Mouse (Mus musculus): ENCODE measurements around the gene Tbc1d4. TPM values are rescaled to one million over a fixed set of nuclear protein-coding genes. Genes with fewer than 3 reads are reported as not detected.
A peak's percentile ranks its signal among the peaks of the same experiment; 100 is the strongest.

Gene Tbc1d4
- total and polyA plus RNA-seq, 3 experiments, result 20.6 to 72.9 (median 71.0) TPM

DNA sequence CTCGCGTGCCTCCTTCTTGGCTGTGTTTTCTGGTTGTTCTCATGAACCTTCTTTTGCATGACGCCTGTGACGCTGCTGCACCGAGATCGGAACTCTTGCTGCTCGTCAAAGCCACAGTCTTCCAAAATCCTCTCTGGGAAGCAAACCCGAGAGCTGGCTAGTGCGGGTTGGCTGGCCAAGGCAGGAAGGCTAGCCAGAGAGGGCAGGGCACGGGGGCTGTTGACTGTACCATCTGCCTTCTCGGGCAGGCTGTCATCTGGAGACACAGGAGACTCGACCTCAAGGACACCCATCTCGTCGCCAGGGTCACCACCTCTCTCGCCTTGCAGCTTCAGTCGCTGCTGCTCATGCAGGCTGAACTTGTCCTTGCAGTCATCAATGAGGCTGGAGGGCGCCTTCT, 101.8 kb downstream of the Tbc1d4 start:
- Histone ChIP-seq H3K9ac (ENCODE audit: insufficient read depth, low read depth) (no peak overlapping the region), H3K9me3 (replicated peaks; ENCODE audit: low read length) (no peaks in the 10 kb centered on the region), H3K4me3 (replicated peaks in 1 of 3; ENCODE audit: low read depth in 2 of 3, low read length in 2 of 3, poor library complexity in 1 of 3) (no peak overlapping the region), H3K4me1 (ENCODE audit: control insufficient read depth in 1 of 2, insufficient read depth in 2 of 2) (peaks cover 7 to 74% of the 10 kb centered on the region in 2 experiments), H3K27me3 (replicated peaks) (no peaks in the 10 kb centered on the region), H3K36me3 (replicated peaks in 1 of 2; ENCODE audit: control insufficient read depth in 1 of 2, insufficient read depth in 1 of 2, low read length in 1 of 2) (peaks cover 0 to 14% of the 10 kb centered on the region in 2 experiments), H3K27ac (ENCODE audit: insufficient read depth, low read depth) (0 out of 2 replicates have a peak overlapping the region, but pooled peaks have one; percentile 32), H3K79me2 (replicated peaks; ENCODE audit: control insufficient read depth, extremely low read depth, insufficient read depth, poor library complexity, severe bottlenecking) (no peaks in the 10 kb centered on the region), H3K4me2 (ENCODE audit: insufficient read depth, low read depth, poor library complexity, severe bottlenecking) (no peak overlapping the region)
- dilution Hi-C loops (cut with MboI; ENCODE audit: extremely low pct_ligation_motif_present, extremely low pct_unique_long_range_greater_than_20kb, low sequenced_read_pairs), result no loop called here
- TF ChIP-seq ZKSCAN1 (IDR thresholded peaks at IDR 0.05; ENCODE audit: borderline replicate concordance, low read depth, low read length) (no peak), MAFK (IDR thresholded peaks at IDR 0.05; ENCODE audit: insufficient replicate concordance, low read length) (no peak), USF1 (IDR thresholded peaks at IDR 0.05; ENCODE audit: low read depth, low read length) (no peak), POLR2A (IDR thresholded peaks at IDR 0.05; ENCODE audit: low read depth, low read length) (no peak)
- in situ Hi-C loops (cut with MboI; ENCODE audit: low pct_ligation_motif_present, low pct_unique_long_range_greater_than_20kb, low sequenced_read_pairs), result no loop called here
- no peak for DNase-seq (ENCODE audit: extremely low read depth)

- H3K4me2 ChIP-seq (ENCODE audit: insufficient read depth, low read depth, poor library complexity, severe bottlenecking), result peak overlapping the region; percentile 24; the same call in 1 of the 2 replicates
- no peak overlapping the region for H3K9ac ChIP-seq (ENCODE audit: insufficient read depth, low read depth)
- peaks cover 7 to 81% of the 10 kb centered on the region in 2 experiments for H3K4me1 ChIP-seq (ENCODE audit: control insufficient read depth in 1 of 2, insufficient read depth in 2 of 2)
- in situ Hi-C loops (cut with MboI; ENCODE audit: low pct_ligation_motif_present, low pct_unique_long_range_greater_than_20kb, low sequenced_read_pairs), result no loop called here
- peak overlapping the region in 1 of 3 experiments; percentile 36 for H3K4me3 ChIP-seq (replicated peaks in 1 of 3; ENCODE audit: low read depth in 2 of 3, low read length in 2 of 3, poor library complexity in 1 of 3)
- H3K79me2 ChIP-seq (replicated peaks; ENCODE audit: control insufficient read depth, extremely low read depth, insufficient read depth, poor library complexity, severe bottlenecking), result no peaks in the 10 kb centered on the region
- peak overlapping the region; percentile 32; the same call in 1 of the 2 replicates for H3K27ac ChIP-seq (ENCODE audit: insufficient read depth, low read depth)
- peaks cover 0 to 18% of the 10 kb centered on the region in 2 experiments for H3K36me3 ChIP-seq (replicated peaks in 1 of 2; ENCODE audit: control insufficient read depth in 1 of 2, insufficient read depth in 1 of 2, low read length in 1 of 2)
- peak; percentile 65 for TF ChIP-seq EP300 (IDR thresholded peaks at IDR 0.05; ENCODE audit: low read length)
- peak; percentile 95 for TF ChIP-seq MEF2A (IDR thresholded peaks at IDR 0.05; ENCODE audit: borderline replicate concordance, low read depth, low read length)
- TF ChIP-seq BHLHE40 (IDR thresholded peaks at IDR 0.05; ENCODE audit: low read depth, low read length), result peak; percentile 41; the same call in 1 of the 2 replicates
- TF ChIP-seq ETS1 (conservative IDR thresholded peaks at IDR 0.05; ENCODE audit: low read depth, low read length), result peak; percentile 67
- TF ChIP-seq IRF4 (IDR thresholded peaks at IDR 0.05; ENCODE audit: low read depth, low read length), result peak; percentile 76
- no peak for TF ChIP-seq ELF1 (IDR thresholded peaks at IDR 0.05; ENCODE audit: low read depth, low read length)
- TF ChIP-seq MAX (IDR thresholded peaks at IDR 0.05; ENCODE audit: low read length), result no peak
- no peak for TF ChIP-seq CTCF (conservative IDR thresholded peaks at IDR 0.05 in 1 of 2, IDR thresholded peaks at IDR 0.05 in 1 of 2; ENCODE audit: low read depth in 2 of 2, low read length in 2 of 2)
- 0 out of 2 replicates have a peak, but pooled peaks have one; percentile 13 for TF ChIP-seq HCFC1 (IDR thresholded peaks at IDR 0.05; ENCODE audit: low read depth, low read length)
- no peak for TF ChIP-seq CHD2 (IDR thresholded peaks at IDR 0.05; ENCODE audit: low read length)
- no peak for TF ChIP-seq CHD1 (IDR thresholded peaks at IDR 0.05; ENCODE audit: low read depth, low read length)
- 0 out of 2 replicates have a peak, but pooled peaks have one; percentile 15 for TF ChIP-seq JUND (conservative IDR thresholded peaks at IDR 0.05; ENCODE audit: low read depth, low read length)
- dilution Hi-C loops (cut with MboI; ENCODE audit: extremely low pct_ligation_motif_present, extremely low pct_unique_long_range_greater_than_20kb, low sequenced_read_pairs), result no loop called here
- DNase-seq (ENCODE audit: extremely low read depth), result peak; percentile 64
- H3K9me3 ChIP-seq (replicated peaks; ENCODE audit: low read length), result no peaks in the 10 kb centered on the region
- no peaks in the 10 kb centered on the region for H3K27me3 ChIP-seq (replicated peaks)
Observed at GRCm38 (mm10) chr14:101505805-101506204, 103.2 kb downstream of the Tbc1d4 start.

All from CH12.LX (cell line).